Mouse (Mus musculus) common myeloid progenitor, adult 5-6 weeks (primary cell): ENCODE results near the gene Zbtb48. TPM values are rescaled to one million over a fixed set of nuclear protein-coding genes. Genes with fewer than 3 reads are reported as not detected.

Experiments
- ATAC-seq: replicated peaks from 2 replicates; pipeline ENCODE4 v1.8.0; 2016; ENCODE audit warnings: low read depth, mild to moderate bottlenecking, moderate TSS enrichment, inconsistent platforms; ENCODE audit not compliant: poor library complexity, severe bottlenecking
- total RNA-seq: library from RNA; stranded (forward); fragments of 200-1000, 187-1606 nt; gene quantifications from 2 replicates; pipeline ENCODE4 v1.2.3, GENCODE M21; 2017

The Zbtb48 gene
- total RNA-seq, 1 experiment from 2014 or later = 7.4 TPM

- no peak for ATAC-seq
Measured at GRCm38 (mm10) chr4:152006812-152007211, 20.7 kb downstream of the Zbtb48 start.

- no peak for ATAC-seq
Measured at GRCm38 (mm10) chr4:152006137-152006536, 21.3 kb downstream of the Zbtb48 start.

DNA sequence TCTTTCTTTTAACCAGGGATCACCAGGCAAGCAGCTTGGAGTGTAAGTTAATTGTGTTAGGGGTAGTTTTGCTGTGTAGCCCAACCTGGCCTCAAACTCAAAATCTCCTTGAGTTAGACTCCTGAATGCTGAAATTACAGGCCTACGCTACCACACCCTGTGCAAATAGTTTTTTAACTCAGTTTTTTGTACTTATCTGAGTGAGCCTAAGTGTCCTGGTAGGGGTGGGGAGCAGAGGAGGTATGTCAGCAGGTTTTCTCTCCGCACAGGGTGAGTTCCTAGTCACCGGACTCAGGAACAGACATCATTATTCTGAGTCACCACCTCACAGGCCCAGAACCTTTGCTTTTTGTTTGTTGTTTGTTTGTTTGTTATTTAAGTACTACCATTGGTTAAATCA, 25.4 kb downstream of the Zbtb48 start:
- ATAC-seq = no peak

- ATAC-seq = no peak
Measured at GRCm38 (mm10) chr4:152001335-152001734, 26.1 kb downstream of the Zbtb48 start.

DNA sequence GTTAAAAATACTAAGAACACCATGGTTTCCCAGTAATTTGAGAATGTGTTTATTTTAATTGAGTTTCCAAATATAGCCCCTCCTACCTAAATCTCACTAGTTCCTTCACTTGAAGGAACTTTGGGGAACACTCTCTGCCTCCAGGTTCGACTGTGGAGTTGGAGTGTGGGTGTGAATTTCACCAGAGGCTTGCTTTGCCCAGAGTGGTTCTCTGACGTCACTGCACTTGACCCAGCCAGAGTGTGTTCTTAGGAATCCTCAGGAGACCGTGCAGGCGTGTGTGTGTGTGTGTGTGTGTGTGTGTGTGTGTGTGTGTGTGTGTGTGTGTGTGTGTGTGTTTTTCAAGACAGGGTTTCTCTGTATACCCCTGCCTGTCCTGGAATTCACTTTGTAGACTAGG, 26.6 kb downstream of the Zbtb48 start:
- ATAC-seq = no peak

DNA sequence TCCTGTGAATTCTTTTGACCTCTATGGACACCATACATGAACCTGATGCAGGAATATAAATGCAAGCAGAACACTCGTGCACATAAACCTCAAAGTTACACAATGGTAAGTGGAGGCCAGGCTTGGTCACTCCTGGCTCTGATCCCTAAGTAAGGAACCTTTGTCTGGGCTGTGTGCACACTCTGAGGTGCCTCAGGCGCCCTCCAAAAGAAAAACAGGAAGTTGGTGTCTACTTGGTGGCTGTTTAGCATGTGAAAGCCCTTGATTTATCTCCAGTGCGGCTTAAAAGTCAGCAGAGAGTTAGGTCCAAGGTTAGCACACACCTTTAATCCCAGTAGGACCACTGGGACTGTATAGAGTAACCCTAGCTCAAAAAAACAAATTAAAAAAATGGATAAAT, 28.0 kb downstream of the Zbtb48 start:
- peak; percentile 37 for ATAC-seq

DNA sequence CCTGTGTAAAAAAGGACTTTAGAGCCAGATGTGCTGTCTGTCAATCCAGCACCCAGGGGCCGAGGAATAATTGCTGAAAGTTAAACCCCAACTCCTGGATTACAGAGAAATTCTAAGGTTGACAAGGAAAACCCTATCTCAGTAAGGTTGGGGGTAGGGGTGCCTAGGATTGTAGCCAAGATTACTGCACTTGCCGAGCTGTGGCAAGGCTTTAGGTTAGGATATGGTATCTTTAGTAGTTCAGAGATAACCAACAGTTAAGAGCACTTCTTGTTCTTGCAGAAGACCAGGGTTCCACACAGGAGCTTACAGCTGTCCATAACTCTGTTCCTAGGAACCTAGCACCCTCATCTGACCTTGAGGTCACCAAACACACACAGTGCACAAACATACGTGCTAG, 29.8 kb downstream of the Zbtb48 start:
- ATAC-seq = no peak

DNA sequence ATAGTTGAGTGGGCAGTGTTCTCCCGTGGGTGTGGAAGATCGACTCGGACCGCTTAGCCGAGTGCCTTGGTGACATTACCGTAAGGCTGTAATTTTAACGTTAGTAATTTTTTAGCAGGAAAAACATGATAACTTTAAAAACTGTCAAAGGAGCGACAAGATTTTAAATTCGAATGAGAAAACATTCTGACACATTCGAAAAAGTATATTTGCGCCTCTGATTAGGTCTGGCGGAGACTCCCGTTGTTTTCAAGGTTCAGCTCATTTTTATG, 30.6 kb downstream of the Zbtb48 start:
- no peak for ATAC-seq

DNA sequence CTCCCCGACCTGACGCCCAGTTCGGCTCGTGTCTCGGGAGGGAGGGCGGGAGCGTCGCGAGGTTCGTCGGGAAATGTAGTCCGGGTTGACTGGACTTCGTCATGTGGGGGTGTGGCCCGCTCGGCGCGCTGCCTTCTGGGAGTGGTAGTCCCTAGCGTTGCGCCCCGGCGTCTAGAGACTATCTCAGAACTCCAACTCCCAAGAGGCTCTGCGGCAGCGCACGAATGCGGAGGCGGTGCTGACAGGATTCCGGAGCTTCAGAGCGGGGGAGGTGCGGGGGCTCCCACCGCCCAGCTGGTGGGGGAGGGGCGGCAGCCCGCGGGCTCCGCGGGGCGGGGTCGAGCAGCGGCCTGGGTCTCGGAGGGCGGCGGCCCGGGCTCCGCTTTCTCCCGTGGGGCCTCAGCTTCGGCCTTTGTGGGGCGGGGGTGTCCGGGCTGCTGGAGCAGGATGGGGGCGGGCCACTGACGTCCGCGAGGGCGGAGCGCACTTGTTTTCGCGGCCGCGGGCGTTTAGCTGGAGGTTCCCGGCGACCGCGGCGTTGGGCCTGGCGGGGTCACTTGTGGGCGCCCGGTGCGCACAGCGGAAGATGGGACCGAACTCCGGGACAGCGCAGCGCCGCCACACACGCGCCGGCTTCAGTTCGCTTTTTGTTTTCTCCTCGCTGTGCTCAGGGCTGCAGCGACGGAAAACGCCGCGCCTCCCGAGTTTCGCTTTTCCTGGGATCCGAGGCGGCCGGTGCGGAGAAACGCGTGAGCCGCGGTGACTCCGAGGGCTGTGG, 31.1 kb downstream of the Zbtb48 start, which contains the start of gene Phf13:
Gene Phf13, minus strand, starts transcription at position 86 of the 778 bp plus-strand sequence.
- peak; percentile 89 for ATAC-seq

DNA sequence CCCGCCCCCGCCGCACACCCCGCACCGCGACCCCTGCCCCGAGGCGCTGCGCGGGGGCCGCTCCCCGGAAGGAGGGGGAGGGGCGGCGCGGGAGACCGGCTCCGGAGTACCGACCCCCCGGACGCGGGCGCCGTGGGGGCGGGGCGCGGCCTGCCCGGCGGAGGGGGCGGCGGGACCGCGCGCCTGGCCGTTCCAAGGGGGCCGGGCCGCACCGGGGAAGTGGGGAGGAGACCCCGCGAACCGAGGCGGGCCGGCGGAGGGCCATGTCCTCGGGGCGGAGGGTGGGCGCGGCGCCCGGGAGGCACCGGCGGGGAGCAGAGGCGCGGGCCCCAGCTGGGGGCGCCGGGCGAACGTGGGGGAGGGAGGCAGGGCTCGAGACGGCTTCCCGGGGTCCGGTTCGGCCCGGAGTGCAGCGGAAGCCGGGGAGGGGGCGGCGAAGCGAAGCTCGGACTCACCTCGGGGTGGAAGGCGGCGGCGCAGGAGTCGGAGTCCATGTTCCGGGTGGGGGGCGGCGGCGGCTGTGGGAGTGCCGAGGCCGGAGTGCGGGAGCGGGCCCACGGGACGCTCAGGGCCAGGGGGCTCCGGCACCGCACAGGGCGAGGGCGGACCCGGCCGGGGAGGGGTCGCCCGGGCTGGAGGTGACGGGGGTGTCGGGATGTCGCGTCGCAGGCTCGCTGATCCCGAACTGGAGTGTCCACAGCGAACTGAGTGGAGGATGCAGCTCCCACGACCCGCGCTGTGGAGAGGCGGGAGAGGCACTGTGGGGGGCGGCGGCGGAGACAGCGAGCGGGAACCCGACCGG, 31.9 kb downstream of the Zbtb48 start:
- no peak for ATAC-seq

GRCm38 (mm10) chr4:151994228-151995171, 33.0 kb downstream of the Zbtb48 start:
- ATAC-seq = peak; percentile 20; the same call in 1 of the 2 replicates

DNA sequence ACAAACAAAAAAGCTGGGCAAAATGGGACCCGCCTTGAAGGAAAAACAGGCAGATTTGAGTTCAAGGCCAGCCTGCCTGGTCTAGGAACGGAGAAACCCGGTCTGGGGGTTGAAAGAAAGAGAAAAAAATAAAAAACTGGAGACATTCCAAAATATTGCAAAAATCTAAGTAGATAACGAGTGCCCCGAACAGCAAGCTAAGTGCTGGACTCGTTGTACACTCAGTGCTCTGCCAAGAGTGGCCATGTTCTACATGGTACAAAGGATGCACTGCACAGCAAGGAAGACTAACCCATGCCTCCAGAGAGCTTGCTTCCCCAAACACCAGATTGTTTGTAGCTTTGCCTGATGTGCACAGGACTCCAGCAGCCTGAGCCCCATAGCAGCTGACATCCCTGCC, 34.4 kb downstream of the Zbtb48 start:
- ATAC-seq = no peak

DNA sequence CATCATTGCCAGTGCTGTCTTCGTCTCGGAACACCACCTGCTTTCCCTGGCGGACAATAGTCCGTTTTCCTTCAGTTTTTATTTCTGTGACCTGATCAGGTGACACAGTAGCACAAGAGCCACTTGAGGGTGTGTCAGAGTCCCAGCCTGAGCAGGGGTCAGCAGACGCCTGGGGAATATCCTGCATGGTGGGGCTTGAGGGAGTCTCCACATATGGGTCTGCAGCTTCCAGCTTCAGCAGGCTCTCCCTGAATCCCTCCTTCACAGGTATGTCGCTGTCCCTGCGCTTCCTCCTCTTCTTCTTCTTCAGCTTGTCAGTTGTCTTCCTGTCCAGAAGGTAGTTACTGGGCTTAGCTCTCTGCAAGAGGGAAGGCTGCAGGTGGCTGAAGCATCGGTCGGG, 35.4 kb downstream of the Zbtb48 start:
- ATAC-seq = no peak

- 0 out of 2 replicates have a peak, but pooled peaks have one; percentile 3 for ATAC-seq
Measured at GRCm38 (mm10) chr4:151989110-151989488, 38.4 kb downstream of the Zbtb48 start.

DNA sequence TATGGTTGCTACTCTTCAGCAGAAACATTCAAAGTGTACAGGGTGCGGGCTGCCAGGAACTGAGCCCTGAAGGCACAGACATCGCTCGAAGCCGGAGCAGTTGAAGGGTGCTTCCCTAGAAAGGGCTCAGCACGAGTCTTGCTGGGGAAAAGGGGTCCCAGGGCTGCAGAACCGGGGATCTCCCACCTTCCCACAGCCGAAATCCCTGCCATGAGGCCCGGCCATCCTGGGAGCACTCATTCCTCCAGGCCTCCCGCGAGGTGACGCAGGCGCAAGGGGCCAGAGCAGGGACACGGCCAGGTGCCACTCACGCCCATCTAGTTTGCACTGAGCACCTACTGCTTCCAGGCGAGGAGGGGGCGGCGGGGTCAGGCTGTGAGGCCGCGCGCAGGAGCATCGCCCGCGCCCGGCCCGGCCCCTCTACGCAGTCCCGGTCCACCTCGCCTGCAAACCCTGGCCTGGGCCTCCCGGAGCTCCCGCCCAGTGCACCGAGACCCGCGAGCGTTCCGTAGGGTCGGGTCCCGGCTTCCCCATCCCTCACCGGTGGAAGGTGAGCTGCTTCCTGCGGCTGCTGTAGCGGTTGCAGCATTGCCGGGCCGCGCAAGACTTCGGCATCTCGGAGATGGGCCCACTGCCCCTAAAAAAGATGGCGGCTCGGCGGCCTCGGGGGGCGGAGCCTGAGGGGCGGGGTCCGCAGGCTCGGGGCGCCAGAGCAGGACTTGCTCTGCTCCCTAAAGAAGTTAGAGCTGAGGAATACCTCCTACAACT, 38.9 kb downstream of the Zbtb48 start, which contains the start of gene Thap3:
Gene Thap3, minus strand, starts transcription at position 656 of the 768 bp plus-strand sequence.
- ATAC-seq = peak; percentile 82

DNA sequence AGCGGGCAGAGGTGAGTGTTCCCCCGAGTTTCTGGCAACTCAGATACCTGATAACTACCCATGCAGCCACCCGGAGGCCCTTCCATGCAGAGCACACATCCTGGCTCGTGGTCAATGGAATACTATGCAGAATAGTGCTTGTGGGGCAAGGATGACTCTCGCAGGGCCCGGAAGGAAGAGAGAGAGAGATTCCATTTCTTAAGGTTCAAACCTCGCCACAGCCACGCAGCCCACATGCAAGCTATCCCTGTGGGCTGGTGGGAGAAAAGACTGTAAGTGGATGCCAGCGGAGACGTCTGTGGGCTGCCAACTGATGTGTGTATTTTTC, 39.5 kb downstream of the Zbtb48 start:
- ATAC-seq = no peak

- no peak for ATAC-seq
Measured at GRCm38 (mm10) chr4:151986650-151987049, 40.8 kb downstream of the Zbtb48 start.

DNA sequence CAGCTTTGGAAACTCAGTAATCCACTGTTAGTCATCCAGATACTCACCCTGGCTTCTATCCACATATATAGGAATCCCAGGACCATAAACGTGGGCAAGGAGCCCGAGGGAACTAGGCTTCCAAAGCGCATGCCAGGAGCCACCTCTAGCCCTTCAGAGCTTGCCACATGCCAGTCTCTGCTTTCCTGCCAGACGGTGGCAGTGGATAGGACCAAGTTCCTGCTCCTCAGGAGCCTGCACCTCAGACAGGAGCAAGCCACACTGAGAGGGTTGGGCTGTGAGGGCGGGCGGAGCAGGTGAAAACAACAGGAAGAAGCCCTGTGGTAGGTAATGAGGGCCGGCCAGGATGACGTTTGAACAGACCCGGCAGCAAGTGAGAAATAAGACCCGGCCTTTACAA, 41.6 kb downstream of the Zbtb48 start:
- ATAC-seq = no peak

GRCm38 (mm10) chr4:151983560-151983959, 43.9 kb downstream of the Zbtb48 start:
- no peak for ATAC-seq

DNA sequence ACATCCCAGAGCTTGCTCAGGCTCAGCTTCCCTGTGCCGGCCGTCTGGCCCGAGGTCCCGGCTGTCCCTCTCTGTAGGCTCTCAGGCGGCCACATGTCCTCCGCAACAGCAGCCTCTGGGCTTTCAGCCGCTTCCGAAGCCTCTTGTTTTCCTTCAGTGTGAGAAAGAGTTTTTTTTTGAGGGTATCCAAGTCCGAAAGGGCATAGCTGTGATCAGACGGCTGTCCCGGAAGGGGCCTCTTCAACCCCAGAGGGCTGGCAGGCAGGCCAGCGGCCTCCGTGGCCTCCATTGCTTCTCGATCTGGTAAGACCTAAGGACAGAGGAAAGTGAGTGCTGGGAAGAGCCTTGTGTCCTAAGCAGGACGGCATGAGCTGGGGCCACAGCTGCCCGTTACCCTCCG, 44.4 kb downstream of the Zbtb48 start:
- no peak for ATAC-seq
